Mouse (Mus musculus) kidney, postnatal 36 days (tissue): ENCODE data around the gene Fbxl14.
"Not testable (repeated sequence)": the region's sequence is repeated elsewhere in the genome, so short reads cannot be mapped to it uniquely, and the experiment has no call there.

ENCODE experiments used
- DNase-seq, 2 experiments: peaks; one replicate each; pipeline ENCODE4 v3.0.0; 2021 to 2022; ENCODE audit warnings: mixed read lengths in 2 of 2

The Fbxl14 gene

GRCm38 (mm10) chr6:119479343-119479875 lies at the start of gene Fbxl14:
Gene Fbxl14 (plus strand): TSS chr6:119479668.
- peak; percentile 58 to 83 for DNase-seq

- peak; percentile 75 to 84 for DNase-seq
Measured at GRCm38 (mm10) chr6:119430508-119430907, 49.0 kb upstream of the Fbxl14 start.

- DNase-seq: peak in 1 of 2 experiments; percentile 53
Measured at GRCm38 (mm10) chr6:119431751-119432324, 47.6 kb upstream of the Fbxl14 start.

- DNase-seq: no peak
Measured at GRCm38 (mm10) chr6:119434394-119434793, 45.1 kb upstream of the Fbxl14 start.

- DNase-seq: no peak
Measured at GRCm38 (mm10) chr6:119437894-119438761, 41.3 kb upstream of the Fbxl14 start.

- DNase-seq: not testable (repeated sequence)
Measured at GRCm38 (mm10) chr6:119442729-119443128, 36.7 kb upstream of the Fbxl14 start.

GRCm38 (mm10) chr6:119443742-119444645 lies 35.5 kb upstream of the Fbxl14 start:
- DNase-seq: peak; percentile 79 to 92

- DNase-seq: no peak
Measured at GRCm38 (mm10) chr6:119445671-119446607, 33.5 kb upstream of the Fbxl14 start.

GRCm38 (mm10) chr6:119448321-119449059 lies 31.0 kb upstream of the Fbxl14 start:
- DNase-seq: peak in 1 of 2 experiments; percentile 41

GRCm38 (mm10) chr6:119449060-119449499 lies 30.4 kb upstream of the Fbxl14 start:
- DNase-seq: peak; percentile 83 to 92

GRCm38 (mm10) chr6:119450965-119451943 lies 28.2 kb upstream of the Fbxl14 start:
- no peak for DNase-seq

GRCm38 (mm10) chr6:119451981-119452499 lies 27.4 kb upstream of the Fbxl14 start:
- peak; percentile 51 to 78 for DNase-seq

GRCm38 (mm10) chr6:119458166-119458565 lies 21.3 kb upstream of the Fbxl14 start:
- DNase-seq: no peak

- no peak for DNase-seq
Measured at GRCm38 (mm10) chr6:119459041-119459440, 20.4 kb upstream of the Fbxl14 start.

GRCm38 (mm10) chr6:119460391-119460790 lies 19.1 kb upstream of the Fbxl14 start:
- no peak for DNase-seq

- no peak for DNase-seq
Measured at GRCm38 (mm10) chr6:119466161-119466560, 13.3 kb upstream of the Fbxl14 start.

- peak; percentile 83 to 89 for DNase-seq
Measured at GRCm38 (mm10) chr6:119466921-119467784, 12.3 kb upstream of the Fbxl14 start.

- DNase-seq: peak in 1 of 2 experiments; percentile 45
Measured at GRCm38 (mm10) chr6:119467785-119468059, 11.7 kb upstream of the Fbxl14 start.
